Mouse (Mus musculus) midbrain, embryonic 16.5 days (tissue): ENCODE results near the gene Fam192a. TPM values are rescaled to one million over a fixed set of nuclear protein-coding genes. Genes with fewer than 3 reads are reported as not detected.

ENCODE experiments used
- ATAC-seq: fragments of 200-750 bp; cut with Nextera tagmentation; 2 replicates; pipeline ENCODE4 v1.8.0; 2017; ENCODE audit warnings: moderate TSS enrichment
- H3K27ac ChIP-seq: fragments of 300-500 bp; sonication (generic); 2 replicates; pipeline ENCODE4 v1.5.1; 2014; ENCODE audit warnings: mild to moderate bottlenecking, low read length, mixed read lengths
- H3K27me3 ChIP-seq: fragments of 300-500 bp; sonication (generic); 2 replicates; pipeline ENCODE4 v1.6.1; 2014; ENCODE audit warnings: low read depth, low read length, mixed read lengths; ENCODE audit not compliant: control insufficient read depth, insufficient read depth
- H3K36me3 ChIP-seq: fragments of 300-500 bp; sonication (generic); 2 replicates; pipeline ENCODE4 v1.6.1; 2014; ENCODE audit warnings: mild to moderate bottlenecking, low read length, moderate library complexity, mixed read lengths; ENCODE audit not compliant: control insufficient read depth, insufficient read depth
- H3K4me1 ChIP-seq: fragments of 300-500 bp; sonication (generic); 2 replicates; pipeline ENCODE4 v1.6.1; 2014; ENCODE audit warnings: mild to moderate bottlenecking, low read length, mixed read lengths; ENCODE audit not compliant: control insufficient read depth, insufficient read depth
- H3K4me2 ChIP-seq: fragments of 300-500 bp; sonication (generic); 2 replicates; pipeline ENCODE4 v1.6.1; 2014; ENCODE audit warnings: mild to moderate bottlenecking, low read length, mixed read lengths
- H3K4me3 ChIP-seq: fragments of 300-500 bp; sonication (generic); 2 replicates; pipeline ENCODE4 v1.5.1; 2014; ENCODE audit warnings: low read depth, mild to moderate bottlenecking, low read length, moderate library complexity, mixed read lengths
- H3K9ac ChIP-seq: fragments of 300-500 bp; sonication (generic); 2 replicates; pipeline ENCODE4 v1.6.1; 2014; ENCODE audit warnings: low read depth, low read length, mixed read lengths
- H3K9me3 ChIP-seq: fragments of 300-500 bp; sonication (generic); replicated peaks from 2 replicates; pipeline ENCODE4 v1.6.1; 2014; ENCODE audit warnings: mild to moderate bottlenecking, low read length, mixed read lengths; ENCODE audit not compliant: control insufficient read depth, poor library complexity, severe bottlenecking
- WGBS: fragments of 180-500 bp; shearing (Covaris S2); extraction: QIAGEN DNeasy Blood & Tissue Kit; methylation state at CpG from one replicate; pipeline ENCODE4 v1.1.7; 2014; 5-methylcytosine and 5-hydroxymethylcytosine counted together
- polyA plus RNA-seq: library from polyadenylated mRNA; unstranded; fragments of >200 nt; fragmentation: Nextera tagmentation; extraction: Ambion mirVana; gene quantifications from 2 replicates; pipeline ENCODE4 v1.2.1, GENCODE M21; 2015

Gene Fam192a
- polyA plus RNA-seq, 1 experiment from 2014 or later, result 74.0 TPM

GRCm38 (mm10) chr8:94543981-94544380 lies 57.8 kb downstream of the Fam192a start:
- ATAC-seq, result no peak
- Histone ChIP-seq H3K27me3 (no peaks in the 10 kb centered on the region), H3K4me2 (no peak overlapping the region), H3K36me3 (no peaks in the 10 kb centered on the region), H3K4me3 (no peak overlapping the region), H3K27ac (no peak overlapping the region), H3K9ac (no peak overlapping the region), H3K9me3 (no peaks in the 10 kb centered on the region), H3K4me1 (peaks cover 10% of the 10 kb centered on the region)
- WGBS, result 82% methylated on average over 8 of the region's 8 CpGs

GRCm38 (mm10) chr8:94540889-94541795 lies 60.7 kb downstream of the Fam192a start:
- Histone ChIP-seq H3K9ac (no peak overlapping the region), H3K4me2 (no peak overlapping the region), H3K36me3 (no peaks in the 10 kb centered on the region), H3K4me1 (peaks cover 10% of the 10 kb centered on the region), H3K4me3 (no peak overlapping the region), H3K27ac (no peak overlapping the region), H3K27me3 (no peaks in the 10 kb centered on the region), H3K9me3 (no peaks in the 10 kb centered on the region)
- ATAC-seq, result no peak
- 73% methylated on average over 16 of the region's 18 CpGs for WGBS

- Histone ChIP-seq H3K27me3 (0 out of 2 replicates have a peak, but pooled peaks cover 2% of the 10 kb centered on the region), H3K4me3 (no peak overlapping the region), H3K36me3 (no peaks in the 10 kb centered on the region), H3K4me1 (peaks cover 4% of the 10 kb centered on the region; the same call in 1 of the 2 replicates), H3K9me3 (no peaks in the 10 kb centered on the region), H3K9ac (no peak overlapping the region), H3K27ac (no peak overlapping the region), H3K4me2 (no peak overlapping the region)
- ATAC-seq, result no peak
- WGBS, result 83% methylated on average over 2 of the region's 2 CpGs
Observed at GRCm38 (mm10) chr8:94540025-94540424, 61.8 kb downstream of the Fam192a start.

GRCm38 (mm10) chr8:94537456-94537855 lies 64.3 kb downstream of the Fam192a start:
- ATAC-seq, result no peak
- H3K4me3 ChIP-seq, result no peak overlapping the region
- no peaks in the 10 kb centered on the region for H3K36me3 ChIP-seq
- peaks cover 6% of the 10 kb centered on the region; the same call in 1 of the 2 replicates for H3K27me3 ChIP-seq
- H3K9ac ChIP-seq, result no peak overlapping the region
- peaks cover 11% of the 10 kb centered on the region; the same call in 1 of the 2 replicates for H3K4me1 ChIP-seq
- H3K27ac ChIP-seq, result no peak overlapping the region
- H3K4me2 ChIP-seq, result no peak overlapping the region
- no peaks in the 10 kb centered on the region for H3K9me3 ChIP-seq
- WGBS, result 82% methylated on average over 2 of the region's 2 CpGs

GRCm38 (mm10) chr8:94535631-94536030 lies 66.2 kb downstream of the Fam192a start:
- no peaks in the 10 kb centered on the region for H3K36me3 ChIP-seq
- no peak overlapping the region for H3K4me2 ChIP-seq
- H3K4me1 ChIP-seq, result peaks cover 14% of the 10 kb centered on the region; the same call in 1 of the 2 replicates
- H3K4me3 ChIP-seq, result no peak overlapping the region
- no peaks in the 10 kb centered on the region for H3K9me3 ChIP-seq
- peaks cover 6% of the 10 kb centered on the region; the same call in 1 of the 2 replicates for H3K27me3 ChIP-seq
- no peak overlapping the region for H3K27ac ChIP-seq
- WGBS, result 76% methylated on average over 7 of the region's 7 CpGs
- ATAC-seq, result no peak
- no peak overlapping the region for H3K9ac ChIP-seq

- Histone ChIP-seq H3K27me3 (peaks cover 6% of the 10 kb centered on the region; the same call in 1 of the 2 replicates), H3K27ac (no peak overlapping the region), H3K36me3 (no peaks in the 10 kb centered on the region), H3K4me2 (peak overlapping the region; percentile 69), H3K9ac (no peak overlapping the region; the same call in 1 of the 2 replicates), H3K9me3 (no peaks in the 10 kb centered on the region), H3K4me3 (no peak overlapping the region), H3K4me1 (peaks cover 14% of the 10 kb centered on the region; the same call in 1 of the 2 replicates)
- 44% methylated on average over 4 of the region's 4 CpGs for WGBS
- no peak for ATAC-seq
Observed at GRCm38 (mm10) chr8:94534612-94535011, 67.2 kb downstream of the Fam192a start.

- Histone ChIP-seq H3K4me3 (peak within 1 kb of the TSS; percentile 62), H3K36me3 (no peaks in the 10 kb centered on the region), H3K27me3 (peaks cover 6% of the 10 kb centered on the region; the same call in 1 of the 2 replicates), H3K9me3 (no peaks in the 10 kb centered on the region), H3K27ac (peak within 1 kb of the TSS; percentile 60), H3K9ac (peak within 1 kb of the TSS; percentile 81), H3K4me1 (peaks cover 14% of the 10 kb centered on the region; the same call in 1 of the 2 replicates), H3K4me2 (peak within 1 kb of the TSS; percentile 69)
- under 1% methylated on average over 73 of the region's 81 CpGs for WGBS
- ATAC-seq, result peak; percentile 73
Observed at GRCm38 (mm10) chr8:94532873-94533671, 68.7 kb downstream of the Fam192a start, which contains the start of gene Cpne2. Cpne2 (plus strand) TSS chr8:94532990.

- WGBS, result under 1% methylated on average over 29 of the region's 34 CpGs
- peak; percentile 9; the same call in 1 of the 2 replicates for ATAC-seq
- peak overlapping the region; percentile 69 for H3K4me2 ChIP-seq
Observed at GRCm38 (mm10) chr8:94532525-94532872, 69.3 kb downstream of the Fam192a start.

More at GRCm38 (mm10) chr8:94532525-94532872, 69.3 kb downstream of the Fam192a start:
- Histone ChIP-seq H3K9ac (peak overlapping the region; percentile 81), H3K27me3 (peaks cover 6% of the 10 kb centered on the region; the same call in 1 of the 2 replicates), H3K9me3 (no peaks in the 10 kb centered on the region), H3K27ac (peak overlapping the region; percentile 14), H3K4me3 (peak overlapping the region; percentile 62), H3K4me1 (peaks cover 14% of the 10 kb centered on the region; the same call in 1 of the 2 replicates), H3K36me3 (no peaks in the 10 kb centered on the region)
